Mouse (Mus musculus): ENCODE results near the gene Ogfod1.

- no peak for TF ChIP-seq TAL1 (IDR thresholded peaks at IDR 0.05; ENCODE audit: low read length)
- TF ChIP-seq GATA1 (IDR thresholded peaks at IDR 0.05; ENCODE audit: low read length): no peak
Observed at GRCm38 (mm10) chr8:94013026-94013612, 23.9 kb upstream of the Ogfod1 start.
